Mouse (Mus musculus): ENCODE data around the gene Defb30. TPM values are rescaled to one million over a fixed set of nuclear protein-coding genes. Genes with fewer than 3 reads are reported as not detected.

Gene Defb30
- not detected in 2 replicates for polyA plus RNA-seq (2012; rRNA removed)

GRCm38 (mm10) chr14:63049910-63050370 is at the start of gene Defb30:
Gene Defb30, minus strand, starts transcription at chr14:63049960.

DNA sequence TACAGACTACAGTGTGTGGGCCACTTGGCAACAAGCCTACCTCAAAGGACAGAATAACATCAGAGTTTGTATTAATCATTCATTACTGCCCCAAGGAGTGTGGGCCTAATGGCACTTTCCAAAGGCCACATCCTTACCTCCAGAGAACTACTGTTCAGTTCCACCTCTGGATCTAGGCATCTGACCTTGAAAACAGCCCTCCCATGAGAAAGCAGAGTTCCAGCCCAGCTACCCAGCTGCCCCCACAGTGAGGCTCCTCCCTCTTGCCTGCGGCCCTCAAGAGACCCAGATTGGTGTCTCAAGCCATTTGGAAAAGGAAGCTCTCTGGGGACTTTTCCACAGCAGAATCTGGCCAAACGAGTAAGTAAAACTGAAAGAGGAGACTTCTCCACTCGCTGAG is 3.1 kb downstream of the Defb30 start, which contains the start of gene Defb42:
TSS of gene Defb42 (plus strand) at position 301 of the 400 bp plus-strand sequence.

GRCm38 (mm10) chr14:63011471-63011870 is 38.3 kb downstream of the Defb30 start, which contains the start of gene Defb43:
Gene Defb43, plus strand, starts transcription at chr14:63011771.

GRCm38 (mm10) chr14:62997777-62998176 is 52.0 kb downstream of the Defb30 start, which contains the start of gene Defb47:
Gene Defb47, plus strand, starts transcription at chr14:62998077.

GRCm38 (mm10) chr14:62984410-62984809 is 65.3 kb downstream of the Defb30 start, which contains the start of gene Defb48:
Gene Defb48, minus strand, starts transcription at chr14:62984510.

Other genes starting within 250 kb of the Defb30 start
- 1.6 and 2.1 TPM in 2 replicates for gene Wdfy2, start 212.3 kb downstream of the Defb30 start, polyA plus RNA-seq (2012; rRNA removed)
- gene Defb48, start 65.5 kb downstream of the Defb30 start, polyA plus RNA-seq (2012; rRNA removed): not detected in 2 replicates
- gene Defb47, start 51.9 kb downstream of the Defb30 start, polyA plus RNA-seq (2012; rRNA removed): not detected in 2 replicates
- gene Defb43, start 38.2 kb downstream of the Defb30 start, polyA plus RNA-seq (2012; rRNA removed): not detected in 2 replicates
- 0.02 TPM in 1 of 2 replicates, not detected in the other for gene Defb42, start 3.0 kb downstream of the Defb30 start, polyA plus RNA-seq (2012; rRNA removed)